Mouse (Mus musculus) layer of hippocampus, adult 18-20 months (tissue): Measurements from ENCODE around the gene 1700019N19Rik. TPM values are rescaled to one million over a fixed set of nuclear protein-coding genes. Genes with fewer than 3 reads are reported as not detected.

Experiments used
- DNase-seq, 2 experiments: peaks; one replicate each; pipeline ENCODE4 v3.0.0; 2022; ENCODE audit warnings: low spot score in 2 of 2
- total RNA-seq, 2 experiments: library from RNA; stranded (reverse); gene quantifications; 2 replicates each; pipeline ENCODE4 v1.2.3; 2021

1700019N19Rik gene
- total RNA-seq, 2 experiments from 2014 or later = 0.67 TPM; not detected in 1

DNA sequence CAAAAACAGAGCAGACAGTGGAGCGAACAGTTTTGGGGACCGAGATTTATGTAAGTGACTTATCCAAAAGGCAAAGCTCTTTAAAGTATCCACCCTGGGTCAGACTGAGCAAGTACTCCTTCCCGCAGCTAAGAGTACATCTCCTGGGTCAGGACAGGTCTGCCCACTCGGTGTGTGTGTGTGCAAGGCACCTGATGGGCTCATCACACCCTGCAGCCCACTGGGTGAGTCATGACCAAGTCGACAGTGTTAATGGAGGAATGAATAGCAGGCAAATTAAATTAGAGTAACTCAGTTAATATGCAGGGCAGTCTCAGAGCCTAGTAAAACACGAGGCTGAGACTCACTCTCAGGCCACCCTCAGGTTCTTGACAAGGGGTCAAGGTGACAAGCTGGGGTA lies 14.6 kb upstream of the 1700019N19Rik start:
- DNase-seq = no peak

DNA sequence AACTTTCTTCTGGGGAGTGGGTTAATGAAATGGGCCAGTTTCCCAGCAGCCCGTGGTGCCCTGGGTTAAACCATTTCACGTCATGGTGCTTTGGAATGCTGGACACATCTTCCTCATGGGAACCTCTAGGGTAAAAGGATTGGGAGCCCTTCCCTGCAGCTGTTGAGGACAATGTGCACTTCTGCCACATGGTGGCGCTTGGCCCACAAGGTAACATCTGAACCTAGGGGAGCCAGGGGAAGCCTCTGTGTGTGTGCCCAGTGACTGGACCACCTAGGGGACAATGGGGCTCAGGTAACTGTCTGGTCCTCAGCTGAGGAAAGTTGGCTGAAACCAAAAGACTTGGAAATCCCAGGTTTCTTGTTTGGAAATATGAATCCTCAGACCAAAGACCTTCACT lies 12.1 kb upstream of the 1700019N19Rik start:
- peak in 1 of 2 experiments; percentile 78 for DNase-seq

DNA sequence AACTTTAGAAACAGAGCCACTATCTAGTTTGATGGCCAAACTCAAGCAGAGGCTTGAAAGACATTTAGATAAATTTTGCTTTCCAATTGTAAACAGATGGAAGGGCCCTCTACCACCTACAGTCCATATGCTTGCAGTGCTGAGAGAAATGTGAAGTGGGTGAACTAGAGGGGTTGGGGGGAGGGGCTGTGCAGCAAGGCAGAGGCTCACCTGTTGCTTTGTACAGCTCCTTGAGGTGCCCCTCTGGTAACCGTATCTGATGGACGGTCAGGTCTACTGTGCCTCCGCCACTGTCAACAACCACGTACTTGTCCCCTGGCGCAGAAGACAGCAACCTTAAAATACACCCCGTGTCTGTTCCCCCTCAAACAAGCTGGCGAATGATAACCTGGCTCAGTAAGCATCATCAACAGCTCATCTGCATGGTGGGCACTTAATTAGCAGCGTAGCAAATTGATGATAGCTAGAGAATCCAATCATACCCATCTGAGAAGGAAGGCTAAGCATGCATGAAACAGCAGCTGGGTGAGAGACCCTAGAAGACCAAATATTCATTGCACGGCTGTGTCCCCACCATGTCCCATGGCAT lies 11.0 kb upstream of the 1700019N19Rik start:
- DNase-seq = peak; percentile 71 to 84

GRCm38 (mm10) chr19:58795114-58795669 lies 931 bp upstream of the 1700019N19Rik start:
- DNase-seq = no peak

DNA sequence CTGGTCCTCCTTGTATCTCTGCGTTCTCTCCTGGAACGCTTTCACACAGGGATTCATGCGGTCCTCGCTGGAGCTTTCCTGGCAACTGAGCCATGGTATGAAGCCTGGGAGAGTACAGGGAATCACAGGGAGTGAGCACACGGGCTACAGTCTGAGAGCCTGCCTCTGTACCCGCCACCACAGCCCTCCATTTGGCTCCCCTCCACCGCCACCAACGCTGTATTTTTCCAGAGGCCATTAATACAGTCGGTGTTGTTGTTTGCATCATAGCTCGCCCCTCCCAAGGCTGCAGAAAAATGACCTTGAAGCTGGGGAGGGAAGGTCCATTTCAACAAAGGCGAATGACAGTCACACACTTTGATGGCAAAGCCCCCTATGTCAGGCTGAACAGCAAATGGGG lies 5.1 kb downstream of the 1700019N19Rik start:
- peak in 1 of 2 experiments; percentile 41 for DNase-seq

DNA sequence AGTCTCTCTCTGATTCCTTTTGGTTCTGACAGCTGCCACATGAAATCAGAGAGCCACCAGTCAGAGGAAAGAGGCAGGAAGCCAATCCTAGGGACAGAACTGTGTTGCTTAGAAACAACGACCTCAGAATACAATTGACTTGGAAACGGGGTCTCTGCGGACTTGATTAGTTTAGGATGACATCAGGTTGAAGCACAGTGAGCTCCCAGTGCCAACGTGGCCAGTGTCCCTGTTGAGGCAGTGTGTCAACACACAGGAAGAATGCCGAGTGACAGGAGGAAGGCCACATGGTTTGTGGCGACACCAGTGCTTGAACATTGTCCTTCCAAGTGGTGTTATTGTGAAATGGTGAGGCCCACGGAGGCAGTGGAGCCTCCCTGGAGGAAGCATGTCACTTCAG lies 10.3 kb downstream of the 1700019N19Rik start:
- peak in 1 of 2 experiments; percentile 71 for DNase-seq

- no peak for DNase-seq
These were observed 12.7 kb downstream of the 1700019N19Rik start for GRCm38 (mm10) chr19:58781566-58781965.

- DNase-seq = no peak
These were observed 17.8 kb downstream of the 1700019N19Rik start for GRCm38 (mm10) chr19:58776461-58776860.

DNA sequence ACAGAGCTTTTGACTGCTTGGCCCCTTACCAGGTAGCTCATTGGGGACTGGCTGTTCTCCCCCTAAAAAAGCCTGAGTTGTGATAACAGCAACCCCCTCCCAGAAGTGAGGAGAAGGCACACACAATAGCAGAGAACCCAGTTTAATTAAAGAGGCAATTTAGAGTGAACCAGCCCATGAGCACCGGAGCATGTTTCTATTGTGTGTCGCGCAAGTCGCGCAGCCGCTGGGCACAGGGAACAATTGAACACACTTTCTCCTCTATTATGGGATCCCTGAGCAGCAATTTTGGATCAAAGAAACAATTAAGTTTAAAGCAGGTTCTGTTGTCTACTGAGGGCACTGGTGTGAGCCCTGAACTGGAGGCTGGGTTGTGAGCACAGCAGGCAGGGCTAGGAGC lies 26.9 kb downstream of the 1700019N19Rik start:
- DNase-seq = no peak

GRCm38 (mm10) chr19:58762848-58763541 lies 31.3 kb downstream of the 1700019N19Rik start:
- DNase-seq = peak; percentile 48 to 71

GRCm38 (mm10) chr19:58762316-58762715 lies 31.9 kb downstream of the 1700019N19Rik start:
- DNase-seq = no peak

GRCm38 (mm10) chr19:58759423-58759822 lies 34.8 kb downstream of the 1700019N19Rik start, which contains the start of gene Pnliprp2:
Gene Pnliprp2, plus strand, starts transcription at chr19:58759719.
- DNase-seq = no peak

- no peak for DNase-seq
These were observed 35.4 kb downstream of the 1700019N19Rik start for GRCm38 (mm10) chr19:58758871-58759270.

- DNase-seq = no peak
These were observed 42.8 kb downstream of the 1700019N19Rik start for GRCm38 (mm10) chr19:58751504-58751903.

- peak in 1 of 2 experiments; percentile 39 for DNase-seq
These were observed 43.4 kb downstream of the 1700019N19Rik start for GRCm38 (mm10) chr19:58750822-58751221.

DNA sequence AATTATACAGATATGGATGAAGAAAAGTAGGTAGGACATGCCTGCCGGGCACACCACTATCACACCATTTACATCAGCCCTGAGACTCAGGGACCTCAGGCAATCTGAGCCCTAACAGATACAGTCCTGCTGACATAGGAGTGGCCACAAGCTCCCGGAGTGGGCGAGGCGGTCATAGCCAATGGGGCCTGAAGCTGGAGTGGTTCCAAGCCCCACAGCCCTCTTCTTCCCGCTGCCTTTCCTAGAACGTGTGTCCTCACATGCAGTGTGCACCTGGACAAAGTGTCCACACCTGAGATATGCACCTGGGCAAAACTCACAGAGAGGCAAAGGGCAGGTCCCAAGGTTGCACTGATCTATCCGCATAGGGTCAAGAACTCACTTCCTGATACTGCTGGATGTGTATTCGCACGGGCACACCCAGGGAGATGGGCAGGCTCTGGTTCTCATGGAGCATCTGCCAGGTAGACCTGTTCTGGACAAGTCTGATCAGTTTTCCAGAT lies 46.7 kb downstream of the 1700019N19Rik start:
- DNase-seq = no peak

DNA sequence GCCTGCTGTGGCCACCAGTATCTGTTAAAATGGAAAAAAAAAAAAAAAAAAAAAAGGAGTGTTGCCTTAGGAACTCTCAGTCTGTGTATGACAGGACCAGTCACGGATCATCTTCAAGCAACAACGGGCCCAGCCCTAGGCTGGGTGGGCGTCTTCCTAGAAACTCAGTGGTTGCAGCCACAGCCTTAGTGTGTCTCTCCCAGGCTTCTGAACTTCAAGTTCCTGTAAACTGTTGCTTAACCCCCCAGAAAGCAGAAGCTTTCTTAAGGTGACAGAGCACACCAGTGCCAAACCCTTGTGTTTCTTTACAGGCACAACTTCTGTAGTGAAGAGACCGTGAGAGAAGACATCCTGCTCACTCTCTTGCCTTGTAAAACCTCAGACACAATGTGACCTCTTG lies 50.5 kb downstream of the 1700019N19Rik start:
- no peak for DNase-seq

DNA sequence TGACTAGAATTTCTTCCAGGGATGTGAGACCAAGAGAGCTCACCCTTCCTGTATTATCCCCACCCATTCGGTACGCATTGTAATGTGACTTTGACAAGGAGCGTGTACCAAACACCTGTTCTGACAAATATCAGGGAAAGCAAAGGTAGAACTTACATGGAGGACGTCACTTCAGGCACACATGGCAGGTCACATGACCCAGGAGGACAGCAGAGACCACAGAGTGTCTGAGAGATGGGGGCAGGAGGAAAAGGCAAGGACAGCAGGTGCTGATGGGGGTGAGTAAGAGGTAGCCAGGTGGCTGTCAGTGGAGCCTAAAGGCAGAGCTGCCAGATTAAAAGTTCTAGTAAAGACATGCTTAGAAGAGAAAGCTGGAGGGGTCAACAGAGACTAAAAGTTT lies 51.5 kb downstream of the 1700019N19Rik start:
- DNase-seq = no peak

DNA sequence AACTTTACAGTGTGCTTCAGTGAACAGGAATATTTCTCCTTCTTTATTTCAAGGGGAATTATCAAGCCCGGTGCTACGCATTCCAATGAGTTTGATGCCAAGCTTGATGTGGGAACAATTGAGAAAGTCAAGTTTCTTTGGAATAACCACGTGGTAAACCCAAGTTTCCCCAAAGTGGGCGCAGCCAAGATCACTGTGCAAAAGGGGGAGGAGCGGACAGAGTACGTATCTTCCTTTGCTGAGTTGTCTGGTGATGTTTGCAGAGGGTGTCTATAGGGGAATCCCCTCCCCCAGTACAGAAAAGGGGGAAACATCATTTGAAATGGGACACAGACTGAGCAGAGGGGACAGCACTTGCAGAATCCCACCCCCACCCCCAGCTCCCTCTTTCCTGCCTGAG lies 53.2 kb downstream of the 1700019N19Rik start:
- DNase-seq = no peak

DNA sequence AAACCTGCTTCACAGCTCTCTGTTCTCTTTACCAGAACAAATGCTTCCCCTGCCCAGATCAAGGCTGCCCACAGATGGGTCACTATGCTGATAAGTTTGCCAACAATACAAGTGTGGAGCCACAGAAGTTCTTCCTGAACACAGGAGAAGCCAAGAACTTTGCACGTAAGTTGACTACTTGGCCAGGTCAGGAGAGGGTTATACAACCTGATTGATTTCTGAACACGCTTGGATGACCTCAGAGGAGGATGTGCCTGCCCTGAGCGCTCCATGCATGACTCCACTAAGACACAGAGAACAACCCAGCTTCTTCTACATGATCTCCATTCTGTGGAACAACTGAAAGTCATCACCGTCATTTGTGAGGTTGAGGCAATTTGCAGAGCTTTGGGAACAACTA lies 56.1 kb downstream of the 1700019N19Rik start:
- DNase-seq = no peak
